Mouse (Mus musculus) T-helper 1 cell (primary cell): ENCODE data around the gene Dab2.

Source experiments
- in situ Hi-C: fragments of 300-600 bp; cut with MboI, MseI; formaldehyde crosslinking; loops from one replicate; pipeline ENCODE4 v1.15.1; 2025; ENCODE audit warnings: high pct_unique_total_duplicates

The Dab2 gene

DNA sequence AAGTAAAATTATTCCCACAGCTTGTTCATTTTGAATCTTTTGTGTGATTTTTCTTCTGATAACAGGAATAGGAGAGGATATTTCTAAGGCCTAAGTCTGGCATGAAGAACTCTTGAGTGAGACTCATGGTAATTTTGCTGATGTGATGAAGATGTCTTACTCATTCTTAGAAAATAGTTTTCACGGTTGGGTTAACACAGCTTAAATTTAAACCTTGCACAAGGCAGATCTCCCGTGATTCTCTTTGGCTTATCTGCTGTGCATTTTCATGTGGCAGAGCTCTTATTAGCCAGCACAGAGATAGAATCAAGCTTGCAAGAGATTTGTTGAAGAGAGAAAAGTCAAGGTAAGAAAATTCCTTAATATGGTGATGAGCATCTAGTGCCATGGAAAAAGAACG is at the start of gene Dab2:
TSS of gene Dab2 (plus strand) at position 235 of the 400 bp plus-strand sequence.
- in situ Hi-C loops: no loop called here

DNA sequence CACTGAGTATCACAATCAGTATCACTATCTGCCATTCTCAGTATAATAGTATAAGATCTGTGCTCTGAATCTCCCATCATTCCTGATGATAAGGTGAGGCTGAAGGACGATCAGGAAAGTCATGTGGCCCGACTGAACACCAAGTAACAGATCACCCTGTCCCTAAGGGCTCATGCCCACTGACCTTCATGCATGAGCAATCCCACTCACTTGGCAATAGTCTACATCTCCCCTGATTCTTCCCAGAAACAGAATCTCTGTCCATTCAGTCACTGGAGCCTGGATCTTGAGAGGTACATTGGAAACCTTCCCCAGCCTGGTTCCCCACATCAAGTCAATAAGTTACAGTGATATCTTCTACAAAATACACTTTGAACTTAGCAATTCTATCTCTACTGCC is 46.1 kb upstream of the Dab2 start:
- in situ Hi-C loops: loop anchor here (10.0 kb wide), 1 partner anchor 161 kb away; no protein-coding TSS in a partner anchor

DNA sequence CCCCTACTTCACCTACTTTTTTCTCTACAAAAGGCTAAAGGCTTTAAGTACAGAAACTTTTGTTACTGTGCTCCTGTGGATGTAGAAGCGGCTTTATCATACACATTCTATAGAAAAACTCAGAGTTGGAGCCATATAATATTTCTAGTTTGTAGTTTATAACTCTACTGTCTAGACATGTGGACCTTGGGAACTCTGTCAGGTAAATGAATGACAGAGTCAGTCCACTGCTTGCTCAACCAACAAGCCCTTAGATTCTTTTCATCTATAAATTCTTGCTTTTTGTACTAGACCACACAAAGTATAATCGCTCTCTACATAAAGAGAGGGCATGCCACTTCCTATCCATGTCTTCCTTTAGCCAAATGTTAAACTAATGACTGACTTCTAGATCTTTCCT is 45.2 kb upstream of the Dab2 start:
- in situ Hi-C loops: loop anchor here (10.0 kb wide), 1 partner anchor 160 kb away; no protein-coding TSS in a partner anchor

DNA sequence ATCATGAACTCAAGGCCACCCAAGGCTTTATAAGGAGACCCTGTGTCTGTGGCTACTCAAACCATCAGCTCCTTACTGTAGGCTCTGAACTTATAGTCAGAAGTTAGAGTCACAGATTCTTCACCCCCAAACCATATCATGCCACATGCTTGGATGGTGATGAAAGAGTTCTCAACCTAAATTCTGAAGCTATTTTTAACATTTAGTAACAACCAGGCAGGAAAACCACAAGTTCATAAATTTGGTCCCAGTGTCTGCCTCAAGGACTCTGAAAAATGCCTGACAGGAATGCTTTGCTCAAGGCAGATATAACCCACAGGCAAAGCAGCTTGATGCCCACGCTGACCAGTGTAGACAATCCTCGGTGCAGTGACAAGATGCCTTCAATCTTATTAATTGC is 42.5 kb upstream of the Dab2 start:
- in situ Hi-C loops: loop anchor here (10.0 kb wide), 1 partner anchor 158 kb away; no protein-coding TSS in a partner anchor

DNA sequence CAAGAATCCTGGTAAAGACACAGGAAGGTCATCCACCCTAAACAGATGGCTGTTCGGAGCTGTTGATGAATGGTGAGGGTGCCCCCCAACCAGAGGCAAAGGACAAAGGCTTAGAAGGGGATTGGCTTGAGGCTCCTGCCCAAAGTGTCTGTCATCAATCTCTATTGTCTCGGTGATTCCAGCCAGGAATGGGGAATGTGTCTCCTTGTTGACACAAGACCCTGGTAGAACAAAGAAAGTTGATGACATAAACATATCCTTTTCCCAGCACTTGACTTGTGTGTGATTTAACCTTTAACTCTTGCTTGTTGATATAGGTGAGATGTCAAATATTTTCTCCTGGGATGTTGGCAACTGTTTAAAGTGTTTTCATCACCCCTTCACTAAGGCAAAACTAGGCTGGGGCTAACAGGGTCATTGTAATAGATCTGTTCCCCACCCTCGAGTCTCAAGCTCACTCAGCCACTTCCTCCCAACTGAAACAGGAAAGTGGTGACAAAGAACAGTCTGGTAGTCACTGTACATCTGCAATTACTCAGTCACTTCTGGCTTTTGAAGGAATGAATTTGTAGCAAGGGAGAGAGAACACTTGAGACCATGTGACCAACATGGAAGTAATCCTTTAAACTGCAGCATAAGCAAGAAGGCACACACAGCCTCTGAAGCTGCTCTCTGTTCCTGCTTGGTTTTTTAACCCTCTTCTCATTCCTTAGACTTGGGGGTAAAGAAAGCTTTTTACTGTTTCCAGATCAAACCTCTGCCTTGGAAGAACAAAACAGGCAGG is 39.4 kb upstream of the Dab2 start:
- in situ Hi-C loops: loop anchor here (10.0 kb wide), 1 partner anchor 155 kb away; no protein-coding TSS in a partner anchor

DNA sequence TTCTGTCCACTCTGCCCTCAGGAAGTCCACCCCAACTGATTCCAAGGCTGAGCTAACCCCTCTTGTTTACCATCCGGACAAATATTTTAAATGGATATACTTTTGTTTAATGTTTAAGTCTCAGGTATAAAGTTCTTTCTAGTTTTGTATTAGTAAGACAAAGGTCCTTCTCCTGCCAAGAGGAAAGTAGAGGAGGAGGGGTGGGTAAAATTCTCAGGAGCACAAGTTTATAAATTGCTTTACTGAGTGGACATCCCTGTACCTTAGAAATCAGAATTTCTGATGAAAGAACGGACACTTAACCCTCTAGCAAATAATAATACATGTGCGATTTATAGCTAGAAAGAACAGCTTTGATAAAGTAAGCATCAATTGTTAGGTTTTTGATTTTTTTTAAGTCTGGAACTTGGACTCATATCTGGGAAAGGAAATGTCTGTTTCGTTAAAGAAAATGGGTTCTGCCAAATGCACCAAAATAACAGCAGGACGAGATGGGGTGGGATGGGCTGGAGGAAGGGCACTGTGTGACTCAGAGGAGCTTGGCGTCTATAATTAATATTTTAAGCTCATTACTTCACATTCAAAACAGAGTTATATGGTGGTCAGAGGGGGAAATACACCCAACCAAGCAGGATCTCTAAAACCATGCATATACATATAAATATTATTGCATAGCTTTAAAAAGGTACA is 38.7 kb upstream of the Dab2 start:
- in situ Hi-C loops: no loop called here

DNA sequence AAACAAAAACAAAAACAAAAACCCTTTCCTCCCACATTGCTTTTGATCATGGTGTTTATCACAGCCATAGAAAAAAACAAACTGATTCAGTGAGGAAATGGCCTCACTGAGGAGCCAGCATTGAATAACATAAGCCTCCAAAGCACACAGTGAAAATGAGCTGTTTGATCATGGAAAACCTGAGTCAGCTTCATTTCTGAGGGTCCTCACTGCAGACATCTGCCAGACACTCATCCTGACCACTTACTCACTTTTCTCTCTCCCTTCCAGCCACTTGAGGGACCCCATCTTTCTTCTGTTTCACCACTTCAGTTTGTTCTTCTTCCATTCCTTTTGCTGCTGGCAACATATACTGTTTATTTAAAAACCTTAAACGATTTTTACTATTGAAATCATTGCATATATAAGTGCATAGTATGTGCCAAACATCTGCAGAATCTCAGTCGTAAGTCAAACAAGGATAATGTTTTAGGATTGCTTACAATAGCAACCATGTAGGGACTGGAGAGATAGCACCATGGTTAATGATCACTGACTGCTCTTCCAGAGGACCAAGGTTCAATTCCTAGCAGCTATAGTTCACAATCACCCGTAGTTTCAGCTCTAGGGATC is 32.3 kb upstream of the Dab2 start:
- in situ Hi-C loops: no loop called here

DNA sequence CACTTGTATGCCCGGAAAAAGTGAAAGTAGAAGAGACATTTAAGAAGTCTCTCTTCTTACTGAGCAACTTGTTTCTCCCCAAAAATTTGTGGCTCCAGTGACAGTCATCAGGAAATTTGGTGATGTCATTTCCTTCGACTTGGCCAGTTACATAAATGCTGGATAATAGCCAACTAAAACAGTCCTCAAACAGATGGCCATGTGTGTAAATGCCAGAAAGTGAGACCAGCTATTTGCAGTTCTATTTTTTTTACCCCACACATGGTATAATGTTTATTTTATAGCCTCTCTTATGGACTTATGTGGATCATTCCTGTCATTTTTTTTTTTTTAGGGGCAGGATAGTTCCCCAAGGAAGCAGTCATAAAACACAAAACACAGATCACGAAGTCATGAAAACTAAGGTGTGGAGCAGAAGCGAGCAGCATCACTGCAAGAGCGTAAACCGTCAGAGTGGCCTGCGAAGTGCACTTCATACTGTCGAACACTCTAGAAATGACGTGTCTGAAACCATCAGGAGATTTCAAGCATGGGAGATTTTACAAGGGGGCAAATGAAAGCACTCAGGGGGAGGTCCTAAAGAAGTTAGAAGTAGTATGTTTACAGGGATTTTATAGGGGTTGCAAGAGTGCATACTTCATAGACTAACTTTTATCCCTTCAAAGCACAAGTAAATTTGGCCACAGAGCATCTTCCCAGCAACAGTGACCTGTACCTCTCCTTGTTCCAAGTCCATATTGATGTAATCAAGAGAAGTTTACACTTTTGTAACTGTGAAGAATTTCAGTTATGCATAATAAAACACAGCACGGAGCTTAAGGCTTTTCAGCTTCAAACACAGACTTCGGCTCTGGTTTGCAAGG is 20.8 kb upstream of the Dab2 start:
- in situ Hi-C loops: no loop called here

DNA sequence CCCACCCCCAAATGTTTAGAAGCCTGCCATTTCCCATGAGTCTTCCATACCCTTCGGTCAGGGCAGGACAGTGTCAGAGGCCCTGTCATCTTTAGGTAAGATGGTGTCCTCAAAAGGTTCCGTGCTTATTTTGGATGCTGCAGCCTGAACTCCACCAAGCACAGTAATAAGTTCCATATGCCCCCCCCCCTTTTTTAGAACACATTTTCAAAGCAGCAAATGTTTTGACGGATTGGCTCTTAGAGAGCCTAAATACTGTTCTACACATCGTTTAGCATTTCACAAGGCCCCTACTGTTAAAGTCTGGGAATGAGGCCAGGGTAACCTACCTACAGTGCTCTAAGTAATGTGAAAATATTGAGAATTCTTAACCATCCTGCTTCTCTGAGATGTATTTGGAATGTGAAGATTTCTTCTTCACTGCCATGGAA is 19.6 kb upstream of the Dab2 start:
- in situ Hi-C loops: no loop called here

DNA sequence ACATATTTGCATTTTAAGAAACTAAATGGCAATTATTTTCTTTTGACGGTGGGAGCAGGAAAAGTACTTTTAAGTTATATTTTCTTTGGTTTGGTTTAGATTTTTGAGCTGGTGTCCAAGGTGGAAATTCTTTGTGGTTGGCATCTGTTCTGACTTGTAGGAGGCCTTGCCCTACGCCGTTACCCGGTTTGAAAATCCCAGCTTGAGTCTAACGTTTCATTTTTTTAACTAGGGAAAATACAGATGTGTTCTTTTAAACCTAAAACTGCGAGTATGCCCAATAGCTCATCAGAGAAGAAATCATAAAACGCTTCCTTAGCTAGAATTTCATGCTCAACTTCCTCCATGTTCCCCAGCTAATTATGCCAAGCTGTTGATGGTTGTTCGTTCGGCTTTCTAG is 16.3 kb upstream of the Dab2 start:
- in situ Hi-C loops: no loop called here

DNA sequence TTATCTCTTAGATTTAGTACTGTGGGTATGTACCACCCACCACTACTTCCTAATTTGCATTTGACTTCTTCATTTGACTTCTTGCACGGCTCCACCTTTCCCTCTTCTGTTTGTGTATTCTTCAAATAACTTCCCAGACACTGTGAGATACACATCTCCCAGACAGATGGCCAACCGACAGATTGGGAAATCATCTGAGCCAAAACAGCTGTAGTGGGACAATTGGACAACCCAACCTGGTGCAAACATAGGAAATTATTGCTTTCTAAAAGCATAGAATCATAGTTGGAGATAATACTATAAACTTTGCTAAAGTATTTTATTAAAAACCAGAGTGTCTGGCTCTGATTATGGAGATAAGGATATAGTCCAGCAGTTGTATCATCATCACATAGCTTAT is 3.5 kb upstream of the Dab2 start:
- in situ Hi-C loops: no loop called here

DNA sequence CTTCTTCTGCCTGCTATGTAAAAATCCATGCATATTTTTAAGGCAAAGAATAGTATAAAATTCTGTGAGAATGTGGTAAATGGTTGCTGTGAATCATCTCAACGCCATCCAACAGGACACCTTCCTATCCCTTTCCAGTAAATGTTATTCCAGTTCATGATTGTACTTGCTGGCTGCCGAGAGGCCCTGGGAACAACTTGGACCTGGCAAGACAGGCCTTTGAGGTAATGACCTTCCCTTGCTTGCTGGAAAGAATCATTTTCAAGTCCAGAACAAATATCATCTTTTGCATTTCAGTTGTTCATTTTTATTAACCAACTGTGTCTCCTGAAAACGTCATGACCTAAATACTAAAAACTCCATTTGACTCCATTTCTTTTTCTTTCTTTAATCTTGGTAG is 862 bp upstream of the Dab2 start:
- in situ Hi-C loops: no loop called here

DNA sequence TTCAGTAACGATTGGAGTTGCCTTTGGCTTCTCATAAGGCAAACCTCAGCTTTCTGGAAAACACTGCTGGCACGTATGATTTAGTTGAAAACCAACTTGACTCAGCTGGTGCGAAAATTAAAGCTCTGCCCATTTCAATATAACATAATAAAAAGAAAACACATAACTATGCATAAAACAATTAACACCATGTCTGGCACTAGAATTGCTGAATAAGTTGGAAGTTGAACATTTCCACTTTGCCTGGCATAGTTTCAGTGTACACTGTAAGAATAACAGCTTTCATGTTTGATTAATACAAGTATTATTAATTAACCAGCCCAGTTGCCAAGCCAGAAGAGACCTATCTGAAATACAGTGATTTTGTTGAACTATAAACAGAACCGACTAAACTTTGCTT is 2.6 kb downstream of the Dab2 start:
- in situ Hi-C loops: no loop called here

DNA sequence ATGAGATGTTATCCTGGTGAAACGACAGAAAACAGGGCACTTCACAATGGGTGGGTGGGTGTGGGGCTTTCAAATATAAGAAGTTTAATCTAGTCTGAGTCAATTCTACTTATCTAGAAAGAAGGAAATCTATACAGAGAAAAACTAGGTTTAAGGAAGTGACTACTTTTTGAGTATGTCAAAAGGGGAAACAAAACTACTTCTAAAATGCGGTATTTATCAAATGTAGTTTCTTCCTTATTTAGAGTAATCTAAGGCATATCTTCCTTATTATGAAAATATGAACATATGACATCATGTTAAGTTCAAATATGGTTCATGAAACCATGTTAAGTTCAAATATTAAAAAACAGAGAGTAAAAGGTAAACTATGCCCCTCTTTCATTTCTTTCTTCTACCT is 4.2 kb downstream of the Dab2 start:
- in situ Hi-C loops: no loop called here

DNA sequence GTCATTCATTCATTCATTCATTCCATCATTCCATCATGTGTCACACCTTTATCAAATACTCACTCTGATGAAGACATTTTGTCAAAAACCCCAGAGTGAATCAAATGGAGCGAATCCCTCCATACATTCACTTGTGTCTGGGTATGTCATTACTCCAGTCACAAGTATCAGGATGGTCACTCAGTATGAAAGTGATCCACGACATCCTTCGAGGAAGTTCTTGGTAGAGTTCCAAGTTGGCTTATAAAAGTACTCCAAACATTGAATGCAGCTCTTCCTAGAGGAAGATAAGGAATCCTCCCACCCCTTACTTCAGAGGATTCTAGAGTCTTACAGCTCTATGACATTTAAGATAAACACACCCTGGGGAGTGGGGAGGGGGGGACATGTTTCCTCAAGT is 10.0 kb downstream of the Dab2 start:
- in situ Hi-C loops: no loop called here

DNA sequence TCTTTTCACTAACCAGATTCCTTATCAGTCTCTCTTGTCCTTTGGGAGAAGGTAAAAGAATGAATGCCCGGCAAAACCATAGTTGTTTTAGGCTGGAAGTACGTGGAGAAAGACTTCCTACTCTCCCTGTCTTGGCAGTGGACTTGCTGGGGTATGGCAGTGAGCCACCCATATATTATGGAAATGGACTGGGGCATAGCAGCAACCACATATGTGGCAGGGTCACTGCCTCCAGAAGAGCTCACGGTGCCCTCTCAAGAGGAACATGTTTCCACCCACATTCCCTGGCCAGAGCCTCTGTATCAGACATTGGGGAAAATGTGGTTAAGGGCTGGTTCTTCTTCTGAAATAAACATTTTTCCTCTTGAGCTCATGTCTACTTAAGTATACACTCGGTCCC is 10.8 kb downstream of the Dab2 start:
- in situ Hi-C loops: no loop called here

DNA sequence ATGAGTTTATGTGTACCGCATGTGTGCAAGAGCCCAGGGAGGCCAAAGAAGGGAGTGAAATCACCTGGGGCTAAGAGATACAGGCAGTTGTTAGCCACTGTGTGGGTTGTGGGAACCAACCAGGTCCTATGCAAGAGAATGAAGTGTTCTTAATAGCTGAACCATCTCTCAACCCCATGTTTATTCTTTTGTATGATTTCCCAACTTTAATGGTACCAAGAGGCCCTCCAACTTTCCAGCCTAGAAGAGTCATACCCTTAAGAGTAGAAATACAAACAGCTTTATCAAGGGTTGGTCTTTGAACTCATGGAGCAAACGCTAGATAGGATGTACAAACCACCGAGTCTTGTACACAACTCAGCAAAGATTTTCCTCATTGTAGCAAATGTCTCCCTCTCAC is 12.8 kb downstream of the Dab2 start:
- in situ Hi-C loops: no loop called here

DNA sequence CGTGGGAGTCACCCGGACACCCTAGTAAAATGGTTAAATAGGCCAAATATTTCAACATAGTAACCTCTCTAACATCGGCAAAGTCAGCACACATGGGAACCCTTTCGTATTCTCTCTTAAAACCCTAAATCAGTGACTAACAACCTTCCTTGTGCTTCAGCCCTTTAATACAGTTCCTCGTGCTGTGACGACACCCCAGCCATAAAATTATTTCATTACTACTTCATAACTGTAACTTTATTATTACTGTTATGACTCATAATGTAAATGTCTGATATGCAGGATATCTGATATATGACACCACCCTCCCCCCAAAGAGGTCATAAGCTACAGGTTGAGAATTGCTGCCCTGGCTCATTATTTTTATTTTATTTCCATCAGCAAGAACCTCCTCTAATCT is 19.8 kb downstream of the Dab2 start:
- in situ Hi-C loops: no loop called here

DNA sequence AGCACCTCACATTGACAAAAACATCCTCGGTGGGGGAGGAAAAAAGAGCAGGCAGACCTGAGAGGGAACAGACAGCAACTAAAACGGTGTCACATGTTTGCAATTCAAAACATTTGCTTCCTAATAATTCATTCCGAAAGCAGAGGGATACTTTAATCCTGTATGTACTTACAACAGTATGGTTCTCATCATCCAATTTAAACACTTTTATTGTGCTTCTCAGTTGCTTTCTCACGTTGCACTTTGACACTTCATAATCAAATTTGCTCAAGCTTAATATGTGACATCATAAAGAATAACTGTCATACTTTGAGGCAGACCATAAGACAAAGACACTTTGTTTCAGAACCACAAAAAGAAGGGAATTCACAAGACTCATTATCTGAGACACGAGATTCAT is 20.9 kb downstream of the Dab2 start:
- in situ Hi-C loops: no loop called here

DNA sequence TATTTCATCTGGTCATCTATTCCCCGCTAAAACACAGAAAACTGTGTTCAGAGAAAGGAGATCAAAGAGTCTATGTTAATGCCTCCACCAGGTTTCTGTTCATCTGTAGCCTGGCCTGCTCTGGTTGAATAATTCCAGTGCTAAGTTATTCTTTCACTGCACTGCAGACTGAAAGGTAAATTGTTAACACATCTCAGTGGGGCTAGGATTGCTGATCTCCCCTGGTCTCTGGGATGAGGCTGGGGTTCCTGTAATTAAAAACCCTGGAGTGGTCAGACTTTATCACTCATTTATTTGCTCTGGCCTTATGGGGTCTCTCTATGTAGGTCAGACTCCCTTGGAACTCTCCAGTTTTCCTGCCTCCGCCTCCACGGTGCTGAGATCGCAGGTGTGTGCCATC is 21.7 kb downstream of the Dab2 start:
- in situ Hi-C loops: no loop called here

DNA sequence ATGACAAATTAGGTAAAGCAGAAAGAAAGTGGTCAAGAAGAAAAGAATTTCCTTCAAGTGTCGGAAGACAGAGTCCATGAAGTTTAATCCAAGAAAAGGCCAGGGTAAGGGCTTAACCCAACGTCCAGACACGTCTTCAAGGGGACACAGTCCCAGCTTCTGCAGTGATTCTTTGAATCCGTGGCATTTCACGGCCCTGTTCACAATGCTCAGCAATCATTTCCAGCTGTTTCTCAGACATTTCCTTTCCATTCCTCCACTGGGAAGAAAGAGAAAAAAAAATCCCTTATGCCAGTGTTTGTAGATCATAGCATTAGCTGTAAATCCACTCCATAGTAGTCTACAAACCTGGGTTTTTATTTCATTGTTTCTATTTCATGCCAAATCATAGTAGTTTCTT is 22.7 kb downstream of the Dab2 start:
- in situ Hi-C loops: no loop called here

DNA sequence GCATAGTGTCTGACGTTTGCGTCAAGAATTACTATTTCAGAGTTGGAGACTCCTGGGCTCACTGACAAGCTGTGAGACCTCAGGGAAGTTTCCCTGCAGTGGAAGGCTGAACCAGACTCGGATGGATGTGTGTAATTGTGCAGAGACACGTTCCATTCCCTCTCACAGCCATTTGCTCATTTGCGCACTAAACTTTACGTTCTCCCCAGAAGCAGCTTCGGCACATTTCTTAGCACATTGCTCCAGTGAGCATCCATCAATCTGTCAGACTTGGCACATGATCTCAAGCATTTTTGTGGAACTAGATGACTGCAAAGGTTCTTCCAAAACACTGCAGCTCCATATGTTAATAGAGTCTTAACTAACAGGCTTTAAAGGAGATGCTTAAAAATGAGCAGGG is 24.0 kb downstream of the Dab2 start:
- in situ Hi-C loops: no loop called here
